Mouse (Mus musculus) right cerebral cortex, adult 2 months (tissue): ENCODE results near the gene Gmpr2.

Source experiments
- DNase-seq, 2 experiments: peaks; one replicate each; pipeline ENCODE4 v3.0.0; 2021 to 2022; ENCODE audit warnings: low spot score in 2 of 2

Gene Gmpr2

DNA sequence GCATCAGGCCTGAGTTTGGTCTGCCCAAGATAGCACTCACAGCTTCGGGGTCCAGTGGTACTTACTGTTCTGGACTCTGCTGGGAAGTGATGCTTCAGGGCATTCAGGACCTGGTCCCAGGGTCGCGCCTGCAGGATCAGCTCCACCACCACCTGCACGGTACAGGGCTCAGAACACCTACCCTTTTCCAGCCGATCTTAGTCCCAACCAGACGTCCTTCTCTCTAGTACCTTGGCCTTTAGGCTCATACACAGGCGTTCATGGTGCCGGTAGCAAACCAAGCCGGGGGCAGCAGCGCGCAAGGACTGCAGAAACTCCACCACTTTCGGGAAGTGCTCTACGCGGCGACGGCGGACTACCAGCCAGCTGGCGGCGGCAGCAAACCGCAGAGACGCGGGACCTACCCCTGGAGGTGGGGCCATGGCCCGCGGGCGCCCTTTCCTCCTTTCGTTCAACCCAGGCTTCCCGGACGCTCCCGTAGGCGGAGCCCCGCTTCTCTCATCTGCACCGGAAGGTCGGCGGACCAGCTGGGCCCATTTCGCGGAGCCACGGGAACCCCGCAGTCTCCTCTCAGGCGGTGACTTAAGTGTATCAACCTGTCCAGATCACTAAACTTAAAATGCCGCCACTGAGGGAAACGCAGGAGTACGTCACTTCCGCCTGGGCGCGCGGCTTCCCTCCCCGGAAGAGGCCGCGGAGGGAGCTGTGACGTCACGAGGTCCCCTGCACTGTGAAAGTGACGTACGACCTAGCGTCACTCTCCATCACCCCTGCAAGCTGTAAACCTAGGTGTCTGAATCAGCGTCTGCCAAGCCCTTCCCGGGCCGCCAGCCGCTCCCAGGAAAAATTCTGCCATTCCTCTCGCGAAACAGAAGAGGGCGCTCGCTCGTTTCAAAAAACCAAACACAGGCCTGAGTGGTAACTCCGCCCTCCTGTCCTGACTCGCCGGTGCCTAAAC, 9.7 kb downstream of the Gmpr2 start, which contains the start of gene Tinf2:
Gene Tinf2, minus strand, starts transcription at position 661 of the 958 bp plus-strand sequence.
- peak; percentile 95 to 97 for DNase-seq

DNA sequence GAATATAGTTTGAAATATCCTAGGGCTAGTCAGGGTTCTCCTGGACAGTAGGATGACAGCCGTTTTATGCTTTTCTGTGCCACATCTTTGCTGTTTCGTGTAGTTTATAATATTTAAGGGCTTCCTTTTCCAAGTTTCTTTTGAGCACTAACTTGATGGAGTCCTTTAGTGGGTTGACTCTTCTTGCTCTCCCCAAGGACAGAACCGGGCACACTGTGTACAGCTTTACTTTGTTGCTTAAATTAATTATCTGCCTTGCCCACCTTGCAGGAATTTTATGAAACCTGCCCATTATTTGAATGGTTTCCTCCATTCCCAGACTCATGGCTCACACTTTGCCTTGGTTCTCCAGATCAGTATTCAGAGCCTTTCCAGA, 10.4 kb downstream of the Gmpr2 start:
- no peak for DNase-seq

DNA sequence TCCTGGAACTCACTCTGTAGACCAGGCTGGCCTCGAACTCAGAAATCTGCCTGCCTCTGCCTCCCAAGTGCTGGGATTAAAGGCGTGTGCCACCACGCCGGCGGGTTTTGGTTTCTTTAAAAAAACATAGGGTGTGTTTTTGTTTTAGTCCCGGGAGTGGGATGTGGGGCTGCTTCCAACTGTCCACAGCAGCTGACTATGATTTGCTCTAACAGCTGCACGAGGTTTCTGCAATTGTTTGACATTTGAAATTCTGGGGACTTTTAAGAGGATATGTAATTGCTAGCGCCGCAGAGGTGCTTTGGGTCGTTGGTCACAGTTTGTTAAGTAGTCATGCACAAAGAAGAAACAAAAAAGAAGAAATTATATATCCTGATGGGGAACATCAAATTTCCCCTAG, 17.7 kb downstream of the Gmpr2 start:
- DNase-seq = no peak

DNA sequence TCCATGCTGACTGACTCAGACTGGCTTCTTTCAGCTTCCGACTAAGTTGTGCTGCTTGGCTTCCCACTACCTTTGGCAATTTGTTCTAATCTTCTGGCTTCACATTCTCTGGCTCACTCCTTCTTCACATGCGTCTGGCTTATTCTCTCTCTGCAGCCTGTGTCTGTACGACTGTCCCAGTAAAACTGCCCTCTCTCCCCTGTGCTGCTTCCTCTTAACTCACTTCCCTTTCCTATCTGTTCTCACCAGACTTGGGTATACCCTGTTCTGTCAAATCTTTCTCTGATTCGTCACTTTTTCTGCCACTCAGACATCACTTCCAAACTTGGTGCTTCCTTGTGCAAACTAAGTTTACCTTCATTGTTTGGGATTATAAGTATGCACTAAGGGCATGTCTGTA, 25.5 kb downstream of the Gmpr2 start:
- no peak for DNase-seq

DNA sequence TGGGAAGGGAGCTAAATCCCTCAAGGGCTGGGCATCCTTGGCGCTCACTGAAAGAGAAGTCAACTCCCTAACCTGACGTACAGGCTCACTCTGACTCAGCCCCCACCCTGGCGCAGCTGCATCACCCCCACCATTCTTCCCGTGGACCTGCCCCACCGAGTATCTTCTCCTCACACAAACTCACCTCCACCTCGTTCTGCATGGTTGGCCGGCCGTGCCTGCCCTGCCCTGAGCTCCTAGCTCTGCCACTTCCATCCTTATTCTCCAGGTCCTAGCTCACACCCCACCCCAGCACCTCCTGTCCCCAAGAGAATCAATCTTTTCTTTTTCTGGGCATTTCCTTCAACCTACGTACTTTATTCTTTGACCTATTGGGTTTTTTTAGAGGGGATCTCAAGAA, 29.4 kb downstream of the Gmpr2 start:
- DNase-seq = no peak

DNA sequence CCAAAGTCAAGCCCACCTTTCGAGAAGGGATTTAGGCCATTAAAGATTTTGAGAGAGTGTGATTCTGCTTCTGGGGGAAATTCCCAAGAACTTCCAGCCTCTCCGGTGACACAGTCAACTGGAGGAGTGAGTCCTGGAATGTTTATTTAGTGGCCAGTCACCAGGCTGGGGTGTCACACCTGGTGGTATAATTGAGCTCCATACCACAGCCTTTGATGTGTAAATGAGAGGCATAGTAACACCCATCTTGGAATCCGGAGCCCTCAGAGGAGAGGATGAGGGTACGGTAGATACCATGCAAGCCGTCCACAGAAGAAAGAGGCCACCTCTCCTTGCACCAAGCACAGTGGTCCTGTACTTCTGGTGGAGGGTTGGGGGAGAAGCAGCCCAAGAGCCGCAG, 31.0 kb downstream of the Gmpr2 start:
- no peak for DNase-seq

DNA sequence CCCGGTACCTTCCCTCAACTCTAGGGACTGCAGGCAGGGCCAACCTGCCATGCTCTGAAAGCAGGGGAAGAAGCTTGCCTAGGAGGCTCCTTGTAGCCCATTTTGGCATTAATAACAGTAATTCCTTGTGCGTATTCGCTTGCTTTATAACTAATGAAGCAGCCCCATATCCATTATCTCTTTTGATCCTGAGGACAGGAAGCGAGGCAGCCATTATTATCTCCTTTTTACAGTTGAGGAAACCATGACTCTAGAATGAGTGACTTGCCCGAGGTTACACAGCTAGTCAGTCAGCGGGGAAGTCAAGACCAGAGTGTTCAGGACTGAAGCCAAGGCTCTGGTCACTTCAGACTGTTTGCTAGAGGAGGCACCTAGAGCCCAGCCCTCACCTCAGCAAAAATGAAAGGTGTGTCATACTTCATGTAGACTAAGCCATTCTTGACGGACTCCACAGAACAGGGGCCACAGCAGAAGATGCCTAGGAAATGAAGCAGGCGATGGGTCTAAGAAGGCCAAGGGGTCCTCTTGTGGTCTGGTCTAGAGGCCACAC, 34.4 kb downstream of the Gmpr2 start:
- no peak for DNase-seq

DNA sequence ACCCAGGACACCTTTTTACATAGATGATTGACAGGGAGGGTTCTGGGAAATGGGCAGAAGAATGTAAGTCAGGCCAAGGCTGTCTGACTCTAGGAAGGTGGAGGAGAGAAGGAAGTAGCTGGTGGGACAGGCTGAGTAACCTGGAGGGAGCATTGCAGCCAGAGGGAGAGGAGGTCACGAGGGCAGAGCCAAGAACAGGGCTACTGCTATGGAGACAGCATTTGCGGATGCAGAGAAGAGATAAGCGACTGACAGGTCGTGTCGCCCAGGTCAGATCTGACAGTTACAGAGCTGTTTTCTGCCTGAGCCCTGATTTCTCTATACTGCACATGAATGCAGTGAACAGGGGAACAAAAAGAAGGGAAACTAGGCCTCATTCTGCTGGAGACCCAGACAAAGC, 35.7 kb downstream of the Gmpr2 start:
- DNase-seq = no peak

DNA sequence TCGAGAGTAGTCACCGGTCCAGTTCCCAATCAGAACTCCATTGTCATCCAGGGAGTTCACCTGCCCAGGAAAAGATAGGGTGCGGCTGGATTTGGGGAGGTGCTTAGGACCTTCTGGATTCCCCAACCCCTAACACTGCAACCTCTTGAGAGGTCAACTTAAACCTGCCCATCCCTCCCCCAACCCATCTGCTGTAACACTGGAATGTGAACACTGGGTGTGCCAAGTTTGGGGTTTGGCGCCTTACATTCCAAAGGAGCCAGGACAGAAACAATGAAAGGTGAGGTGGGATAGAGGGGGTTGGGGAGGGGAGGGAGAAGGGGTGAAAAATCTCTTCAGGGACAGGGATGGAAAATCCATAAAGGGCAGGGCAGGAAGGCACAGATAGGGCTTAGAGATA, 37.8 kb downstream of the Gmpr2 start:
- DNase-seq = no peak

DNA sequence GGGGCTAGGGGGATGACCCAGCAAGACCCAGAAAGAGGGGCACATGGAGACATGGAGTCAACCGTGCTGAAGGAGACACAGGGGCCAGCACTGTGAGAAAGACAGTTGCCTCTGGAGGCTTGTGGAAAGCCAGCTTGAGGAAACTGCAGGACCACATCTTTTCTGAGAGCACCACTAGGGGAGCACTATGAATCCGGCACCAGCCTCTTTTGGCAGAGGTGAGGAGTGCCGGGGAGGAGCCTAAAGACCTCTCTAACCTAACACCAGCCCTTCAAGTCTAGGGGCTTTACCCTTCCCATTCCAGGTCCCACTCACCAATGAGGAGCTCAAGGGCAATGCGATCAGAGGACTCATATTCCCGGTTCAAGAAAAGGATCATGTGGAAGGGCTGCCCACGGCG, 40.0 kb downstream of the Gmpr2 start:
- DNase-seq = no peak

DNA sequence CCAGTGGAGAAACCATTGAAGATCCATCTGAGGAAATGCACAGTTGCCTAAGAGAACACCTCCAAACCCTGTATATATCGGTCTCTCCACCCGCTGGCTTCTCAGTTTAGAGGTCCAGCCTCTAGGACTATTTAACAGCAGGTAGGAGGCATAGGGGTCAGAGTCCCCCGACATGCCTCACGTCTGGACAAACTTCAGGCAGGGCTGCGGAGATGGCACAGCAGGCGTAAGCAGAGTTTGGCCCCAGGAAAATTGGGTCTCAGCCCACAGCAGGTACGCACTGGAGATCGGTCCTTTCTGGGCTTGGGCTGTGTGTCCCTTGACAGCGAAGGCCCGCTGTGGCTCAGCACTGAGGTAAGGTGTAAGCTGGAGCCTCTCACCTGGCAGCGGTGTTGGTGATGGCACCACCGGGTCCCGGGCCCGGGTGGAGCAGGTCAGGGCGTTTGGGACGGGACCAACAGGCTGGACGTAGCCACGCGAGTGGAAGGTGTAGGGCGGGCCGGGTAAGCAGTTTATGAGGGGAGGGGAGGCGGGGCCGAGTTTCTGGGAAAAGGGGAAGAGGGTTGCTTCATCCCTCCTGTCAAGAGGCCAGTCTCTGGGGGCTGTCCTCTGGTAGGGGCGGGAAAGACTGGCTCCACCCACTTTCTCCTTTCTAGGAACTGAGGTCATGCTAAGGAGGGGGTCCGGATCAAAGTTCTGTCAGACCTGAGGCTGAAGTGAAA, 41.4 kb downstream of the Gmpr2 start:
- no peak for DNase-seq

DNA sequence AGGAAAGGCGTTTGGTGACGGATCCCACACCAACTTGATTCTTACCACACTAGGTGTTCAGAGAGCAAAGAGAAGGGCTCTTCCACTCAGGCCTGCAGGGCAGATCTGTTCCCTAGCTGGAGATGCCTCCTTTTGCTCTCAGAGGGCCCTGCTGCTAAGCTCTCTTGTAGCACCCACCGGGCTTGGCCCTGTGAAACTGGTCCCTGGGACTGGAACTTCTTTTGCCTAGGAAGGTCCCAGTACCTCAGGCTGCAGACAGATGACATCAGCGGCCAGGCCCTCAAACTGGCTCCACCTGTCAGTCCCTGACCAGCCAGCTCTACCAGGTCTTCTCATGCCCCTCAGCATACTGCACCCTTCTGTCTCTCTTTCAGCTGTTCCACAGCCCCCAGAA, 42.0 kb downstream of the Gmpr2 start, which contains the start of gene Tgm1:
Gene Tgm1, minus strand, starts transcription at position 198 of the 394 bp plus-strand sequence.
- no peak for DNase-seq

DNA sequence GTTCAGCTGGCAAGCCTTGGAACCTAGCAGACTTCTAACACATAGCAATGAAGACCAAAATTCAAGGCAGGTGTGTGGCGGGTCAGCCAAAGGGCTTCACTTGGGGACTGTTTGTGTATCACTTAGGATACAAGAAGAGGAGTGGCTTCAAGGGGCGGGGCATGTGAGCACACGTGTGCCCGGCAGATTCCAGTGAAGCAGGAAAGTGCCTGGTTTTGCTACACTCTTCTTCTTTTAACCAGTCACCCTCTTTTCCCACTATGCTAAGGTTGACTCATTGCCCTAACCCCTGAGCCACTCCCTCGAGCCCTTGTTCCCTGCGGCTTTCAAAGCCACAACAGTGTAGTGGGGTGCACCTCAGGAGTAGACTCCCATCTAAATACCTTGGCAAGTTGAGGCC, 43.2 kb downstream of the Gmpr2 start:
- no peak for DNase-seq

DNA sequence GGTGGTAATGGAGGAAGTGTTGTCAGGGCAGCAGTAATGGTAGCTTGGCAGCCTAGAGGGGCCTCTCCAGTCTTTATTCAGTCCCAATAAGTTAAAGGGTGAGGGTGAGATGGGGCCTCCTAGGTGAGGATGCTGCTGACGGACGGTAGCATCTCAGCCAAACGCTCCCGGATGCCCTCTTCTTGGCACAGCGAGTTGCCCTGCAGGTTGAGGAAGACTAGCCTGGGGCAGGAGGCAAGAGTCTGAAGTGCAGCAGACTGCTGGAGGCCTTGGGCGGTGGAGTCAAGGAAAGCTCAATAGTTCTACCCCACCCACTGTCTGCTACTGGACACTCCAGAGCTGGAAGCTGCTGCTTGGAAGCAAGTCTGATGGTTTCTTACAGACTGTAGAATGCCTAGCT, 44.5 kb downstream of the Gmpr2 start:
- DNase-seq = no peak

DNA sequence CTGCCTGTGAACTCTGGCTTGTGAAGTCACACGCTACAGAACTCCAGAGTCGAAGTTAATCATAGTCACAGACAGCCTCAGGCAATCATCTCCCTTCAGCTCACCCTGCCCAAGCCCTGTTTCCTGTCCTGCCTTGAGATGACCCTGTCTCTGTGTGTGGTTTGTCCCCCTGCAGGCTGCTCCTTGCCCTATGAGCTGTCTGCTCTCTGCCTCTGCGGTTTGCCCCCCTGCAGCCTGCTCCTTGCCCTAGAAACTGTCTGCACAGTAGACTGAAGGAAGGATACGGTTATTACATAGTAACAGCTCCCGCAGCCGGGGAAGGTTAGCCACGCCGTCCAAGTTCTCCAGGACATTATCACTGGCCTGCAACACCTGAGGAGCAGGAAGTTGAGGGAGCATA, 45.1 kb downstream of the Gmpr2 start:
- DNase-seq = no peak

DNA sequence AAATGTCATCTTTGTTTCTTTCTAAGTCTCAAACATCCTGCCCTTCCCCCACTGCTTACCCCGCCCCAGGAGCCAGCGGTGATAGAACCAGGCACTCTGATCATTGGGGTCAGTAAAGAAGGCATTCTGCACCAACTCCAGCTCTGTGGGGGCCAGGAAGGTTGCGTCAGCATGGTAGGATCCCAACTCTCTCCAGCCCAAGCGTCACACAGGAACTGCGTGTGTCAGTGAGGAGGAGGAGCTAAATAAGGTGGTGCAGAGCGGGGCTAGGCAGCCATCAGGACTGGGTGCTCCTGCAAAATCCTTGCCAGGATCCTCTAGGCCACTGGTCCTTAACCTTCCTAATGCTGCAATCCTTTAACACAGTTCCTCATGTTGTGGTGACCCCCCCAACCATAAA, 48.0 kb downstream of the Gmpr2 start:
- no peak for DNase-seq

DNA sequence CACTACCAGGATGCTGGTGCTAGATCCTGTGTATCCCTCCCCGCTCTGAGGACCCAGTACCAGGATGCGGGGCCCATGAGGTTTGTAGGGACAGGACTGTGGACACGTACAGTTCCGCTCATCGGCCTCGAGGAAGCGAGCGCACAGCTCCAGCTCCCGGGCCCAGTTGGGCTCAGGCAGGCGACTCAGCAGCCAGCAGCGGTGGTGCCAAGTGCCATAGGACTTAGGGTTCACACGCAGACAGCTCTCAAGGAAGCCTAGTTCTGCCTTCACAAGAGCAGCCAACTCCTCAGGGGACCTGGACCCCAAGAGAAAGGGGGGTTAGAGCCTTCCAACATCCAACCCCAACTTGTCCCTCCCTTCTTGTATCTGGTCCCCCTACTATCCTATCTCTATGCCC, 48.9 kb downstream of the Gmpr2 start:
- DNase-seq = no peak

DNA sequence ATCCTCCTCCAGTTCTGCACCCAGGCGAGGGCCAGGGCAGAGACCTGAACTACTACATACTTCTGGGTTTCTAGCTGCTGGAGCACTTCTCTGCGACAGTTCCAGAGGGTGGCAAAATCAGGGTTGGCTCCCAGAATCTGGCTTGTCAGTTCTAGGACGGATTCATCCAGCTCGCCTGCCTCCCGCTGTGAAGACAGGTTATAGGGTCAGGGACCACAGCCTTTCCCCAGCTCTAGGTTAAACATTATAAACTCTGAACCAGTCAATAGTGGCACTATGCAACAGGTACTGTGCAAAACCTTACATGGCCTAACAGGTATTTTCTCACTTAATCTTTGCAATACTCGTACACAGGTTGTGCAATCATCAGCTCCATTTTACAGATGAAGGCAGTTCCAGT, 49.3 kb downstream of the Gmpr2 start:
- DNase-seq = no peak

DNA sequence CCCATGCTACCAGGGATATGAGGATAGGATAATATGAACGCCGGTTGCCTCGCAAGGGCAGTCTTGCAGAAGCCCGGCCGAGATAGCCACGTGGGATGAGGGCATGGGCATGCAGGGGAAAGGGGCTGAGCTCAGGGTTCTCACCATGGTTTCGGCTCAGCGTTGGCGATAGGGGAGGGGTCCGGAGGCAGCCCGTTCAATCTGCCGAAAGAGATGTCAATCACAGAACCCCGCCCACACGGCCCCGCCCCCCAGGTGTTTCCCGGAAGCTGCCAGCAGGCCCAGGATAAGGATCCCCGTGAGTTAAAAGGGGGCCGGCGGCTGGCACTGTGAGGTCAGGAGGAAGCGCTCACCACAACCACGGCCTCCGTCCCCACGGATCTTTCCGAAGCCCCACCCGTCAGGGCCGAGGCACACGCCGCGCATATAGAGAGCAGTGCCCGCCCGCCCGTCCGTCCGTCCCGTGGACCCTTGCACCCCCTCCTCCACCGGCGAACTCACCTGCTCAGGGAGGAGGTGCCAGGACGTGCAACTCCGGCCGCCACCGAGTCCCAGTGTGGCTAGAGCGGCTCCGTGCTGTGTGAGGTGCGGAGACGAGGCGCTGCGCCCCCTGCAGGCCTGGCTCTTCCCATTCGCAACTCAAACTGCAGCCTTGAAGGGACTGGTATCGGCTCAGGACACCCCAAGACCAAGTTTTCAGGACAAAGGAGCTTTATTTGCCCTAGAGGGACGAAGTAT, 50.1 kb downstream of the Gmpr2 start, which contains the start of gene Rabggta:
Gene Rabggta, minus strand, starts transcription at position 564 of the 738 bp plus-strand sequence.
- peak; percentile 91 to 97 for DNase-seq

DNA sequence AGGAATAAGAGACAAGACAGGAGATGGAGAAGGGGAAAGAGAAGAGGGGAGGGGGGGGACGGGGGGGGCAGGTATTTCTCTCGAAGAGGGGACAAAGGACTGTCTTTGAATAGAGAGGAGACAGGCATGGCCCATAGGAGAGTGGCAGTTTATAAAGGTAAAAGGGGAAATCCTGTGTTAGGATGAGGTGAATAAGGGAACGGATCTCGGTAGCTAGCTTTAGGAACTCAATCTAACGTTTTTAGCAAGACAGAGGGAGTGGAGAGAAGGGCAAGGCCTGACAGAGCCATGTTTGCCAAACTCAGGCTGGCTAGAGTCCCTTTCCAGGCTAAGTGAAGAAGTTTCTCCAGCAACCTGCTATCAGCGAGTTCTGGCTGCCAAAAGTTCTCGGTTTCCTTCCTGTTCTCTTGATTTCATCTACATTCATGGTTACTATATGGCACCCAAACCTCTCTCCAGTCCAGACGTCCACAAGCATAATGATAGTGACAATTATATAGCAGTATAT, 50.8 kb downstream of the Gmpr2 start:
- DNase-seq = no peak

DNA sequence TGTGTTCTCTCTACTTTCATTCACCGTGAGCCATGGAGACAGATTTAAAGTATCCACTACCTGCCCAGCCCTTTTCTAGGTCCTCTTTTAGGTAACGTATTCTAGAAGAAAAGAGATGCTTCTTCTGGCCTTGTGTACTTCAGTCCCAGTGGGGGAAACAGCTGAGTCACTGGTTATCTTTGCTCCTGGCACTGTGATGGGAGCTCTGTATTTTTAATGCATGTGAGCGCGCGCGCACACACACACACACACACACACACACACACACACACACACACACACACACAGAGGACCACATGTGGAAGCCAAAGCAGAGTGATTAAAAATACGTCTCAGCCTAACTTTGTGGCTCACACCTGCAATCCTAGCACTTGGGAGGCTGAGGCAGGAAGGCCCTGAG, 51.7 kb downstream of the Gmpr2 start:
- no peak for DNase-seq

DNA sequence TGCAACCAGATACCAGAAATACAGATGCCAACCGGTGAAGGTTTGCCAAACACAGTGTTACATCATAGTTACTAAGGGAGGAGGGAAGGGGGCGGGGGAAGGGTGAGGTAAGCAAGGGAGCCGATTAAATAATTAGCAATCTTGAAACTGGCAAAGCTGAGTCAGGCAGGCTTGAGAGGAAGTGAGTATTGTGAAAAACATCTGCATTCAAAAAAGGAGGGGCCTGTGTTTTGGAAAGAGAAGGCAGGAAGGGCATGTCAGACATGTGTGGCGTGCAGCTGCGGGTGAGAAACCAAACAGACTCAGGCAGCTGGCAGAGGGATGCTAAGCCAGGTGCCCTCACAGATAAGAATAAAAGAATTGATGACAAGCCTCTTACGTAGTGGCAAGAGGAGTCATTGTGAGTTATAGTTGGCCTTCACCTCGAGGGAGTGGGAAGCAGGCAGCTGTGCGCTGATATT, 52.7 kb downstream of the Gmpr2 start:
- no peak for DNase-seq
